Mouse (Mus musculus) MN1 (cell line): ENCODE measurements around the gene Psap.

Source experiments
- DNase-seq: peaks from one replicate; pipeline ENCODE4 v3.0.0-alpha.2; 2016; ENCODE audit warnings: low spot score

Gene Psap

GRCm38 (mm10) chr10:60265252-60265651, 12.2 kb upstream of the Psap start:
- DNase-seq: no peak

- no peak for DNase-seq
Observed at GRCm38 (mm10) chr10:60266842-60267401, 10.5 kb upstream of the Psap start.

- DNase-seq: no peak
Observed at GRCm38 (mm10) chr10:60268738-60269137, 8.7 kb upstream of the Psap start.

GRCm38 (mm10) chr10:60269141-60270064, 8.0 kb upstream of the Psap start:
- peak; percentile 77 for DNase-seq

GRCm38 (mm10) chr10:60271015-60271414, 6.4 kb upstream of the Psap start:
- DNase-seq: no peak

GRCm38 (mm10) chr10:60272241-60272640, 5.2 kb upstream of the Psap start:
- DNase-seq: peak; percentile 65

GRCm38 (mm10) chr10:60273382-60273781, 4.0 kb upstream of the Psap start:
- DNase-seq: no peak

- peak; percentile 30 for DNase-seq
Observed at GRCm38 (mm10) chr10:60278006-60278399, 576 bp downstream of the Psap start.

GRCm38 (mm10) chr10:60278786-60279185, 1.4 kb downstream of the Psap start:
- DNase-seq: no peak

- DNase-seq: no peak
Observed at GRCm38 (mm10) chr10:60279290-60279940, 2.0 kb downstream of the Psap start.

GRCm38 (mm10) chr10:60279941-60280301, 2.5 kb downstream of the Psap start:
- DNase-seq: peak; percentile 64

GRCm38 (mm10) chr10:60280353-60280752, 2.9 kb downstream of the Psap start:
- DNase-seq: no peak

GRCm38 (mm10) chr10:60281571-60282050, 4.2 kb downstream of the Psap start:
- no peak for DNase-seq

GRCm38 (mm10) chr10:60282116-60283014, 4.9 kb downstream of the Psap start:
- DNase-seq: peak; percentile 77

- DNase-seq: no peak
Observed at GRCm38 (mm10) chr10:60284248-60284647, 6.8 kb downstream of the Psap start.

GRCm38 (mm10) chr10:60284676-60285111, 7.3 kb downstream of the Psap start:
- DNase-seq: peak; percentile 41

- no peak for DNase-seq
Observed at GRCm38 (mm10) chr10:60285183-60285582, 7.8 kb downstream of the Psap start.

- peak; percentile 91 for DNase-seq
Observed at GRCm38 (mm10) chr10:60285676-60286372, 8.4 kb downstream of the Psap start.

GRCm38 (mm10) chr10:60286546-60286945, 9.1 kb downstream of the Psap start:
- DNase-seq: no peak

- no peak for DNase-seq
Observed at GRCm38 (mm10) chr10:60287161-60287560, 9.7 kb downstream of the Psap start.

GRCm38 (mm10) chr10:60287726-60288125, 10.3 kb downstream of the Psap start:
- DNase-seq: no peak
